Mouse (Mus musculus) embryo, embryonic 11 days (tissue): ENCODE data around the gene Gm3336.

Experiments used
- DNase-seq: peaks from one replicate; pipeline ENCODE4 v3.0.0-alpha.2; 2015

Gm3336 gene

DNA sequence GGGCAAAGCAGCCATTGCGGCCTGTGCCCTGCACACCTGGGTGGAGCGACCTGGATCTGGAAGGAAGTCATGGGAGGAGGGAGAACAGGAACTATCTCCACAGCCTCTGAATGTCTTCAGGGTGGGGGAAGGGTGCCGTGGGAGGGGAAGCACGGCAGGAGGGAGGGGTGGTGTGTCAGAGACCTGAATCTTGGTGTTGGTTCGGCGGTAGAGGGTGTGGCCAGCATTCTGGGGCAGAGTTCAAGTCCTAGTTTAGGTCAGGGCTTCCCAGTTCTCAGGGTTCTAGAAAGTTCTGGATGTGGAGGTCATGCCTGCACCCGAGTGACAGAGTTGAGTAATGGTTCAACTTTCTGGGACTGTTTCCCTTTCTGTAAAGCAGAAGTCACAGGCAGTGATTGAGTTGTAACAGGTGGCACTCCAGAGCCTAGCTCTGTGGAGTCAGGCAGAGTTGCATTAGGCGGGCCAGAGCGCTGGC lies 1.5 kb downstream of the Gm3336 start:
- no peak for DNase-seq

DNA sequence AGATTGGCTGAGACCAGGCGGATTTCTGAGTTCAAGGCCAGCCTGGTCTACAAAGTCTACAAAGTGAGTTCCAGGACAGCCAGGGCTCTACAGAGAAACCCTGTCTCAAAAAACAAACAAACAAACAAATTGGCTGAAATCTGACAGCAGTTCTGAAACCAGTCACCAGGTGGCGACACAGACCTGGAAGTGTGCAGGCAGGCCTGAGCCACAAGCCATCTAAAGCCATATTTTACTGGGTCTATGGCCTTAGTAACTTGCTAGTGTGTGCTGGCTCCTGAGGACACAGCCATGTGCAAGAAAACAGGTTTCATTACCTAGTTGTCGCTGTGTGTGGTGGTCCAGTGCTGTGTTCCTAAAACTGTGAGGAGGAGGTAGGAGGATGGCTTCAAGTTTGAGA lies 2.4 kb downstream of the Gm3336 start:
- DNase-seq, result peak; percentile 75

DNA sequence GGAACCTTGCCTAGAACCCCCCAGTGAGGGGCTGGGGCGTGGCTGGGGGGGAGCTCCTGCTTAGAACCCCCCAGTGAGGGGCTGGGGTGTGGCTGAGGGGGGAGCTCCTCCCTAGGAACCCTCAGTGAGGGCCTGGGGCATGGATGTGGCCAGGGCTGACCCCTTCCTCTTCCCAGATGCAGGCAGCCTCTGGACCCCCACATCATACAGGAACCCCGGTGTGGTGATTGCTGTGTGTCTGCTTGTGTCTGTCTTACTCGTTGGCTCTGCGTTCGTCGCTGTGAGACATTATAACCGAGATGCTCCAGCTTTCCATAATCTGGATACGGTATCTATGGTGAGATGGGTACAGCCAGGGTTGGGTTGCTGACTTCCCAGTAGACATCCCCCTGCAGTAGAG lies 3.3 kb downstream of the Gm3336 start:
- no peak for DNase-seq

DNA sequence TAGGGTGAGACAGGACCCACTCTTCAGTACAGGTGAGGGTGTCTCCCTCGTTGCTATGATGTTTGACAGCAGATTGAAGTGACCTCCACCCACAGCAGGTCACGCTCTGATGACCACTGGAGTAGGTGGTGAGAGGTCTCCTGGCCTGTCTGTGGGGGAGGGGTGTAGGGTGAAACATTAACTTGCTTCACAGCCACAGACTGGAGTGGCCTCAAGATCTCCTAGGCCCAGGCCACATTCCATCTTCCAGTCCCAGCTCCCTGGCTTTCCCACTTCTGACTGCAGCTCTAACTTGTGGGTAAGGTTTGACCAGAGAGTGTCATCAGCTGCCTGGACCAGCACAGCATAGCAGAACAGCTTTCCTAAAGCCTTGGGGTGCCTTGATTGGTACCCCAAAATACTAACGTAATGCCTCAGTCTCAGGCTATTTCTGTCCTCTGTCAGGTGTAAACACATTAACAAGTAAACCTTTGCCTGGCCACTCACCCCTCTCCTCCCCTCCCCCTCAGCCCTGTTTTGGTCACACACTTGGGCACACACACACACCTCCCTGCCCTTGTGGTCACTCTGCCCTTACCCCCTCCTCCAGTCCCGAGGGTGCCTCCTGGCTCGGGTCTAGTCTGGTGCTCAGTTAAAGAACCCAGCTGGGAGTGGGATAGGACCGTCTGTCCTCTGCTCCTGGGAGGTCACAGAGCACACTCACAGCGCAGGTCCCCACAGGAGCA lies 5.3 kb downstream of the Gm3336 start, which contains the start of gene Pde4c:
Gene Pde4c (plus strand): TSS at position 235 of the 725 bp plus-strand sequence.
- DNase-seq, result no peak

DNA sequence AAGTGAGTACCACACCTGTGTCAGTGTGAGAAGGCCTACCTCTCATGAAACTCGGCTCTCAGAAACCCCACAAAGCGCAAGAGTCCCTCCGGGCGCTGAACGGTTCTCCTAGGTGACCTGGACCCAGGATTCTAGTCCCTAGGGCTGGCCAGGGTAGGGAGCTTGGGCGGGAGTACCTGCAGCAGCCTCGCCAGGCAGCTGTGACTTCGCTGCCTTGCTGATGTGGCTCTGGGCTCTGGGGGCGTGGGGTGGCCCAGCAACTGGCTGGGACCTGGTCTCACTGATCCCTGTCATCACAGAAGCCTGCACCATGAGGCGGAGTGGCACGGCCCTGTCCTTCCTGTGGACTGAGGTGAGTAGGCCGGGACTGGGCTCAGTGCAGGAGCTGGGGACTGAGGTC lies 5.9 kb downstream of the Gm3336 start:
- no peak for DNase-seq

DNA sequence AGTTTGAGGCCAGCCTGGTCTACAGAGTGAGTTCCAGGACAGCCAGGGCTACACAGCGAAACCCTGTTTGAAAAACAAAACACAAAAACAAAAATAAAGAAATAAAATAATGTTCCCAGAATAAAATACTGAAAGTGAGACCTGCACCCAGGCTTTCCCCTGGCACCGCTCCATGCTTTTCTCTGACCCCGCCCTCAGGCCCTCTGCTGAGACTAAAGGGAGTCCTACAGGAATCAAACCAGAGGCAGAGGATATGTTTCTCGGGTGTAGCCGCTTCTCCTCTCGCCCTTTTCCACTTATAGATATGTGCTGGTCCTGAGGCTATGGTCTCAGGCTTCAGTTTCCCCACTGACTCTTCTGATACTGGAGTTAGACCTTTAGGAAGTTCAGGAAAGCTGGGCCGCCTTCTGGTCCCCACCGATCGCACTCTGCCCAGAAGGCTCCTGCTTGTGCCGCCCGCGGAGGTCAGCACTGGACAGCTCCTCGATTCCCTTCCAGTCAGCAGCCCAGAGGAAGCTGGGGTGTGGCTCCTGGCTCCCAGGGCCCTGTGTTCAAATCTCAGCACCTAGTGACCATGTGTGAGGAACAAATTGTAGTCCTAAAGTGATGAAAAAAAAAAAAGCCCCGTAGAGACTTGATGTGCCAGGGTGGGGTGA lies 7.6 kb downstream of the Gm3336 start:
- peak; percentile 55 for DNase-seq

DNA sequence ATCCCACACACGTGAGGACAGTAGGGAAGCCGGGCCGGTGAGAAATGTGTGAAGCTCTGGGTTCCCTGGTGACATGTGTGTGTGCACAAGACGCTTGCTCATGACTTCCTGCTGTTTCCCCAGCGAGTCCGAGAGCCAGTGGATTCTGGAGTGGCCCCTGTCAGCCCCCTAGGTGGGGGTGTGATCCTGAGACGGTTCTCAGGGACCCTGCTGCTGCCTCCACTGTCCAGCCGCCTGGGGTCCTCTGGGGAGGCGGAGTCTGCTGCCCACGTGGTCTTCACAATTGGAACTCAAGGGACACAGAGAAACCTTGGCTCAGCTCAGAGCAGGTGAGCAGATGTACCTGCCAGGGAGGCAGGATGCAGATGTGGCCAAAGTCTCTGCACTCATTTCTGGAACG lies 8.4 kb downstream of the Gm3336 start:
- DNase-seq, result no peak

DNA sequence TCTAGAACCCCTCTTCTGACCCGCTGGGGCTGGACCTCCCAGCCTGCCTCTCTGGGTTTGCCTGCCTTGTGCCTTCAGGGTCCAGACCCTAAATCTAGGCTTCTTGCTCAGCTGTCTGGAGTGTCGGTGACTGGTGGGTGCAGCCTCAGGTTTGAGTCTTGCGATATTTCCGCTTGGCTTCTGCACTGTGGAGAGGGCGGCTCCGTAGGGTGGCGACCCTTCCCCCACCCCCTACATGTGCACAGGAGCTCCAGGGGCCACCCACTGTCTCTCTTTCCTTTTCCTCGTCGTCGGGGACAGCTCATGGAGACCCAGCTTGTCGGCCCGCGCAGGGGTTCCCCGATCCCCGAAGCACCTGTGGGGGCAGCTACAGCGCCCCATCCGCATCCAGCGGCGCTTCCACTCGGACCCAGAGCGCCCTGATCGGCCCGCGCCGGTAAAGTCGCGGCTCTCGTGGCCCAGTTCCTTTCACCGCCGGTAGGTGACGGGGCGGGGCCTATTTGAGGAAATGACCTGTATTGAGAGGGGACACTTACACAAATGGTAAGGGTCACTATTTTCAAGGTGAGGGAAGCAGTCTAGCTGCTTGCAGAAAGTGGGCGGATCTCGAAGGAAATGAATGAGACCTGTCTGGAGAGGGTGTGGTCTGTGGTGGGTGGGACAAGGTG lies 11.6 kb downstream of the Gm3336 start:
- DNase-seq, result peak; percentile 39

DNA sequence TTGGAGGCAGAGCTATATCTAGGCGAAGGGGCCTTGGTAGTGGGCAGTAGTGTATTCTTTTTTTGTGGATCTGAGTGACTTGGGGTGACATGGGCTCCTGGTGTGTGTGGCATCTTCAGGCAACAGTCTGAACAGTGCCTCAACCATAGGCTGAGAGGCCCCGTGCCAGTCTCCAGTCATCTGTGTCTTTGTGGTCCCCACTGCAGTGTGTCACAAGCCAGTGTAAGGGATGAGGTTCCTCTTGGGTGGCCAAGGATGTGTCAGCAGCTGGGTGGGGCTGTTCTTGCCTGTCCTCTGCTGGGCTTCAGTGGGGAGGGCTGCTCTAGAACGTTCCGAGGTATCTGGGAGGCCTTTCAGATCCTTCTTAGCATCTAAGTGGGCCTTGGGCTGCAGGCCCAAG lies 12.6 kb downstream of the Gm3336 start:
- no peak for DNase-seq

DNA sequence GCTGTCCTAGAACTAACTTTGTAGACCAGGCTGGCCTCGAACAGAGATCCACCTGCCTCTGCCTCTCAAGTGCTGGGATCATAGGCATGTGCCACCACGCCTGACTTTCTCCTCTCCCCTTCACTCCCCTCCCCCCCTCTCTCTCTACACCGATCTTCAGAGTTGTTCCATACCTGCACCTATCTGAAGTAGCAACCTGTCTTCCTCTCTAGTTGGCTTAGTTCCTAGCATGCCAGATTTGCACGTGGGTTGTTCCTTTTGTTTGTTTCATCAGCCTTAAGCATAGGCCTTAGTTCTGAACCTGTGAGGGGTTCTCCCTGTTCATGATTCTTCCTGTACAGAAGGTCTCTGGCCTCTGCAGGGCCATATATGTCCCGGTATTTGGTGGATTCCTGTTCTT lies 19.4 kb downstream of the Gm3336 start:
- no peak for DNase-seq

DNA sequence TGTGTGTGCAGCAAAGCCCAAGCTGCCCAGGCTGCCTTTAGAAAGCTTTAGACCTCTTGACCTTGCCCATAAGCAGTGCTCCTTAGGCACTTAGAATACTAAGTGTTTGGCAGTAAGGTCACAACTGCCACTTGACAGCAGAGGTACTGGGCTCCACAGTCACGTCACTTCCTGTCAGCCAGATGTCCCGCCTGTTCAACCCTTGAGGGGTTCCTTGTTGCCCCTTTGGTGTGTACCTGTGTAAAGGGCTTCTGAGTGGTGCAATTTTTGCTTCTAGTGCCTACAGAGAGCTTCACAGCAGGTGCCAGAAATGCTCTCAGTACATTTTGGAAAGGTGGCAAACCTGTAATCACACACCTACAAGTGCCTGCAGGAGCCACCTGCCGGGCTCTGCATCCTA lies 19.9 kb downstream of the Gm3336 start:
- no peak for DNase-seq

DNA sequence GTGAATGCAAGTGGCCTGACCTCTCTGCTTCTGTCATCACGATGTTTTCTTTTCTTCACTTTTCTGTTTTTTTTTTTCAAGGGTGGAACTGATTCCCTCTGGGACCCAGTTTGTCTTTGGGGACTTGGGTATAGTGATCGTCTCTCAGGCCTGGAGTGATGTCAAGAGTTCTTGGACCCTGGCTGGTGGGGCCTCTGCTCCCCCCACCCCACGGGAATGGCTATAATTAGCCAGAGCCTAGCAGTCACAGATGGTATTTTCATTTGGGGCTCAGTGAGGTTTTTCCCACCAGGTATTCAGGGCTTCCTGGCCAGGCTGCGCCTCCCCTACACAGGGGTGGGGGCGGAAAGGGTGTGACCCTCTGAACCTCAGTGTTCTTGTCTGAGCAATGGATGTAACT lies 23.3 kb downstream of the Gm3336 start:
- DNase-seq, result no peak

DNA sequence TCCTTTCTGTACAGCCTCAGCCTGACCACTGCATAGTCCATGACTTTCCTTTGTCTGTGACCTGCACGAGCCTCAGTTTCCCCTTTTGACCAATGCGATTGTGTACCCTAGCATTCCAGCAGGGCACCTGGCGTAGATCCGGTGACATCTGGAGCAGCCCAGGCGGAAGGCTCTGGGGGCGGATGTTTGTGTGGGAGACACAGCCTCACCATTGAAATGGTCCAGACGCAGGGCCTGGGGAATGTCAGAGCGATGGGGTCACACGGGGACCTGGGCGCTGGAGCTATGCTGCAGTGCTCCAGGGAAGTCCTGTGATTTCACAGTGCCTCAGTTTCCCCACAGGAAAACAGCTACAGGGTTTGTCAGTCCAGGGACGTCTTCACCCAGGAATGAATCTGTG lies 23.8 kb downstream of the Gm3336 start:
- no peak for DNase-seq

DNA sequence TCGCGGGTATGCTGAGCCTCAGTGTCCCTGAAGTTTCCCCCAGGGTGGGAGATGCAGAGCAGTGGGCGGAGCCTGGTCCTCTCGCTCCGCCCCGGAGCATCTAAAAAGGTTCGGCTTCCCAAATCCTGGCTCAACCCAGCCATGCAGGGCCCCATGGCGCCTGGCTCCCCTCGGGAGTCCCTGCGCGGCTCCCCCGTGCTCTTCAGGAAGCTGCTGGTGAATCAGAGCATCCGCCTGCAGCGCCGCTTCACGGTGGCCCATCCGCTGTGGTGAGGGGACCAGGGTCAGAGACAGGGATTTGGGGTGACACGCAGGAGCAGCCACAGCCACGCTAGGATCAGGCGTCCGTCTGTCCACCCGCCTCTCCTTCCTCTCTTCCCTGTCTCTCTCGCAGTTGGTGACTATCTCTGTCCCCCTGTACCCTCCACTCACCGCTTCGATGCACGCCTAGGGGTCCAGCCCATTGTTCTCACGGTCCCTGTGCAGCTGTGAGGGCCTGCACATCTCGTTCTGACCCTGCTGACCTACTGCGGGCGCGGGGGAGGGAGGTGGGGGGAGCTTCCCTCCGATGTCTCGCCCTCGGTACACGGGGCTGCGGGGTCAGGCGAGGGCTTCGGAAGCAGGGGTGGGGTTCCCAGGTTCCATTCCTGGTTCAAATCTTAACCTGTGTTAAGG lies 24.8 kb downstream of the Gm3336 start:
- DNase-seq, result peak; percentile 47

DNA sequence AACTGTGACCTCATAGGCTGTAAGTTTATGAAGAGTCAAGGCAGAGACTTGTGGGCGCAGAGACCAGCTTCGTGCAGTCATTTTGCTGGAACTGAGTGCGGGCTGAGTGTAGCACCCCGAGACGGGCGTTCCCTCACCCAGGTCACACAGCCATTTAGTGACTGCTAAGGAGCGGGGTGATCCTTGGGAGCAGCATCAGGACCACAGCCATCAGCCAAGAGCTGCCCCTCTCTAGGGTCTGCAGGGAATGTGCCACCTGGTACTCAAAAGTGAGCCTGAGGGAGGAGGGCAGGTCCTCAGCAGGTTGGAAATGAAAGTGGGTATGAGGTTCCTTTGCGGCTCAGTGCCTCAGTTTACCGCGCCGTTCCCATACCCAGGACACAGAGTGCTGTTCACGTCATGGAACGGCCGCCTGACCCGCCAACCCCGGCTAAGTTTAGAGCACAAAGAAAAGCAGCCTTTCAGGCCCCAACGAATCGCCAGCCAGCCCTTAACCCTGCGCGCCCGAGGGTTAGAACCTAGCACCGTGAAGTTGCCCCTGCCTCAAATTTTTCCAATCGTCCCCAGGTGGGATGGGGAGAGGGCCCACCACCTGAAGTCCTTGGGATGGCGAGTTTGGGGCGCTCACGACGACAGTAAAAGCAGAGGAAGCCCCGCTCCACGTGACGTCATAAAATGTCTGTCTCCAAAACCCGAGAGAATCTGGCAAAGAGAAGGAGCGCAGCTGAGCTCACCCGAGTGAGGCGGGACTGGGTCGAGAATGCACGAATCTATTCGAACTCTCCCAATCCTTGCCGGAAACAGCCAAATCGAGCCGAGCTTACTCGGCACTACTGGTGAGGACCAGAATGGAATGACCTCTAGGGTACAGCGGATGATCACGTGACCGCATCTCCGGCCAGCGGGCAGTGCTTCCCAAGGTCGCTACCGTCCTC lies 25.6 kb downstream of the Gm3336 start:
- DNase-seq, result peak; percentile 64

DNA sequence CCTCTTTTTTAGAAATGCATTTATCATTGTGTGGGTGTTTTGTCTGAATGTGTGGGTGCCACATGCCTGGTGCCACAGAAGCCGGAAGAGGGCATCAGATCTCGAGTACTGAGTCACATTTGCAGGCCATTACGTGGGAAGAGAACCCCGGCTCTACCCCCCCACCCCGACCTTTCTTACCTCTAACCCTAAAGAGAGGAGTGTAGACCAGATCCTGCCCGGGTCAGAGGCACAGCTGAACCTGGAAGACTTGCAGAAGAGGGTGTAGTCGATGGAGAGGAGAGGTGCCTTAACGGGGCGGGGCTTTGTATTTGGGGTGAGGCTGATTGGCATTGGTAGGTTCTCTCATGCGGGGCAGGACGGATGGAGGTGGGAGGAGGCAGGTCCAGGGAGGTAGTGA lies 26.5 kb downstream of the Gm3336 start:
- no peak for DNase-seq

DNA sequence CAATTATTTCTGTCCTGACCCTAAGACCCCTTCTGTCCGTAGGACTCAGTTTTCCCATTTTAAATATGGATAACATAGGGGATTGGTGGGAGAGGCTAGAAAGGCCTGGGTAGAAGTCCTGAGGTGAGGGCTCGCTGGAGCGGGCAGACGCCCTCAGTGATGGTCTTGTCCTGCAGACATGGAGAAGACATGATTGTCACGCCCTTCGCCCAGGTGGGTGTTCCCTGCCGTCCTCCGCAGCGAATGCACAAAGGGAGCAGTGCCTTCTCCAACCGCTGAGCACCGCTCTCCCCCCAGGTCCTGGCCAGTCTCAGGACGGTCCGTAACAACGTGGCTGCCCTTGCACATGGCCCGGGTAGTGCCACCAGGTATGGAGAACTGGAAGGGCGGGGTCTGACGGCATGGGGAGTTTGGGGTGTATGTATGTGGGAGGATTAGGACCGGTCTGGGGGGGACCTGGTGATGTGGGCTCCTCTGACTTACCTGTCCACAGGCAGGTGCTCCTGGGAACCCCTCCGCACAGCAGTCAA lies 27.4 kb downstream of the Gm3336 start:
- no peak for DNase-seq

DNA sequence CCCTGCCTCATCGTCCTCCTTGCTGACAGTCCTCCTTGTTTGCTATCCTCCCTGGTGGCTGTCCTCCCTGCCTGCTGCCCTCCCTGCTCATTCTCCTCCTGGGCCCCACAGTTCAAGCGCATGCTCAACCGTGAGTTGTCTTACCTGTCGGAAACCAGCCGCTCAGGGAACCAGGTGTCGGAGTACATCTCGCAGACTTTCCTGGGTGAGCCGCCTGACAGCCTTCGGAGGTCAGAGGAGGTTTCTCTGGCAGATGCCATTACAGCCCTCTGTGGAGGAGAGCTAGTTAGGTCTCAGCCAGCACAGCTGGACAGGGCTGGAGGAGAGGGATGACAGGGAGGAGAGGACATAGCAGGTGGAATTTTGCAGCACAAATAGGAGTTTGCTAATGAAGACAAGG lies 28.3 kb downstream of the Gm3336 start:
- DNase-seq, result no peak

DNA sequence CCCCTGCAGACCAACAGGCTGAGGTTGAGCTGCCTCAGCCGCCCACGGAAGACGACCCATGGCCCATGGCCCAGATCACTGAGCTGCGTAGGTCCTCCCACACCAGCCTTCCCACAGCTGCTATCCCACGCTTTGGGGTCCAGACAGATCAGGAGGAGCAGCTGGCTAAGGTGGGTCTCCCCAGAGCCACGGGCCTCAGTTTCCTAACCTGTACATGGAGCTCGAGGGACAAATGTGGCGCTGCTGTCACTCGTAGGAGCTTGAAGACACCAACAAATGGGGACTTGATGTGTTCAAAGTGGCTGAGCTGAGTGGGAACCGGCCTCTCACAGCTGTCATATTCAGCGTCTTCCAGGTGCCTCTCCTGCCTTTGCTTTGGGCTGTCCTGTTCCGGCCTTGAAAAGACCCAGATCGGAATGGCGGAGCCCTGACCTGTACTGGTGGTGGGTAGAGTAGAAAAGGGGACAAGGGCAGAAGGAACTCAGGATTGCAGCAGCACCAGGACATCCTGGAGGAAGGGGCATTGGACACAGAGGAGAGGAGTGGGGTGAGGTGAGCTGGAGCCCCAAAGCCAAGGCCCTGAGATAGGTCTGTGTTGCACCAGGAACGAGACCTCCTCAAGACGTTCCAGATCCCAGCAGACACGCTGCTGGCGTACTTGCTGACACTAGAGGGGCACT lies 29.0 kb downstream of the Gm3336 start:
- no peak for DNase-seq

DNA sequence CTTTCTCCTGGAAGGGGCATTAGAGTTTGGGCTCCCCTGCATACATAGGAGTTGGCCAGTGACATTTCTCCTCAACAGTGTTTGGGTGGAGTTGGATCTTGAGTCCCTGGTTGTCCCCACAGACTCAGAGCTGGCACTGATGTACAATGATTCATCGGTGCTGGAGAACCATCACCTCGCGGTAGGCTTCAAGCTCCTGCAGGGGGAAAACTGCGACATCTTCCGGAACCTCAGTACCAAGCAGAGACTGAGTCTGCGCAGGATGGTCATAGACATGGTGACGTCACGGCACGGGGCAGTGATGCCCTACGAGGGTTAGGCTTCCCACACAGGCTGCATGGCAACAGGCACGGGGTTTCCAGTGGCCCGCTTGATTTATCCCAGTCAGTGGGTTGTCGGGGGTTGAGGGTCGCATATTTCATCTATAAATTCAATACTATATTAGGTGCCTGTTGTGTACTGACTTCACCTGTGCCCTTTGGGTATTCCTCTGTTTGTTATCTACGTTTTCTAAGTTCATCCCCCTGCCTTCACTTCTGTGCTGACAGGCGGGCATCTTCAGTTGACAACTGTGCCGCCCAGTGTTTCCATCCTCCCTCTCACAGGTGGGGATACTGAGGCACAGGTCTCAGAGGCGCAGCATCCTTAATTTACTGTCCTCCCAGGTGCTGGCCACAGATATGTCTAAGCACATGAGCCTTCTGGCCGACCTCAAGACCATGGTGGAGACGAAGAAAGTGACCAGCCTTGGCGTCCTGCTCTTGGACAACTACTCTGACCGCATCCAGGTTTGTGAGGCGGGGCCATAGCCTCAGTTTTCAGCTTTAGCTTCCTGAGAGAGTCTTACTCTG lies 30.1 kb downstream of the Gm3336 start:
- DNase-seq, result no peak
